Mouse (Mus musculus) intestine, embryonic 16.5 days (tissue): ENCODE data around the gene Zfp248. TPM values are rescaled to one million over a fixed set of nuclear protein-coding genes. Genes with fewer than 3 reads are reported as not detected.

ENCODE experiments used
- ATAC-seq: fragments of 200-750 bp; cut with Nextera tagmentation; 2 replicates; pipeline ENCODE4 v1.8.0; 2017; ENCODE audit warnings: moderate TSS enrichment, moderate library complexity
- H3K27ac ChIP-seq: fragments of 300-500 bp; sonication (generic); 2 replicates; pipeline ENCODE4 v1.5.1; 2014; ENCODE audit warnings: mild to moderate bottlenecking, low read length
- H3K27me3 ChIP-seq: fragments of 300-500 bp; sonication (generic); replicated peaks from 2 replicates; pipeline ENCODE4 v1.6.1; 2014; ENCODE audit warnings: low read length, control low read depth, mixed read lengths; ENCODE audit not compliant: control insufficient read depth, insufficient read depth
- H3K36me3 ChIP-seq: fragments of 300-500 bp; sonication (generic); 2 replicates; pipeline ENCODE4 v1.6.1; 2014; ENCODE audit warnings: low read length, control low read depth; ENCODE audit not compliant: control insufficient read depth, insufficient read depth
- H3K4me1 ChIP-seq: fragments of 300-500 bp; sonication (generic); 2 replicates; pipeline ENCODE4 v1.6.1; 2014; ENCODE audit warnings: low read length, control low read depth, mixed read lengths; ENCODE audit not compliant: control insufficient read depth, insufficient read depth
- H3K4me2 ChIP-seq: fragments of 300-500 bp; sonication (generic); 2 replicates; pipeline ENCODE4 v1.6.1; 2014; ENCODE audit warnings: low read depth, low read length, control low read depth
- H3K4me3 ChIP-seq: fragments of 300-500 bp; sonication (generic); 2 replicates; pipeline ENCODE4 v1.5.1; 2014; ENCODE audit warnings: mild to moderate bottlenecking, low read length
- H3K9ac ChIP-seq: fragments of 300-500 bp; sonication (generic); 2 replicates; pipeline ENCODE4 v1.6.1; 2014; ENCODE audit warnings: low read depth, low read length
- H3K9me3 ChIP-seq: fragments of 300-500 bp; sonication (generic); 2 replicates; pipeline ENCODE4 v1.6.1; 2016; ENCODE audit warnings: low read length, control low read depth; ENCODE audit not compliant: control insufficient read depth
- WGBS: fragments of 180-500 bp; shearing (Covaris S2); extraction: QIAGEN DNeasy Blood & Tissue Kit; methylation state at CpG from one replicate; pipeline ENCODE4 v1.1.7; 2014; 5-methylcytosine and 5-hydroxymethylcytosine counted together
- polyA plus RNA-seq: library from polyadenylated mRNA; unstranded; fragments of >200 nt; fragmentation: Nextera tagmentation; extraction: Ambion mirVana; gene quantifications from 2 replicates; pipeline ENCODE4 v1.2.1, GENCODE M21; 2015

The Zfp248 gene
- polyA plus RNA-seq: 3.8 TPM in 2 replicates

DNA sequence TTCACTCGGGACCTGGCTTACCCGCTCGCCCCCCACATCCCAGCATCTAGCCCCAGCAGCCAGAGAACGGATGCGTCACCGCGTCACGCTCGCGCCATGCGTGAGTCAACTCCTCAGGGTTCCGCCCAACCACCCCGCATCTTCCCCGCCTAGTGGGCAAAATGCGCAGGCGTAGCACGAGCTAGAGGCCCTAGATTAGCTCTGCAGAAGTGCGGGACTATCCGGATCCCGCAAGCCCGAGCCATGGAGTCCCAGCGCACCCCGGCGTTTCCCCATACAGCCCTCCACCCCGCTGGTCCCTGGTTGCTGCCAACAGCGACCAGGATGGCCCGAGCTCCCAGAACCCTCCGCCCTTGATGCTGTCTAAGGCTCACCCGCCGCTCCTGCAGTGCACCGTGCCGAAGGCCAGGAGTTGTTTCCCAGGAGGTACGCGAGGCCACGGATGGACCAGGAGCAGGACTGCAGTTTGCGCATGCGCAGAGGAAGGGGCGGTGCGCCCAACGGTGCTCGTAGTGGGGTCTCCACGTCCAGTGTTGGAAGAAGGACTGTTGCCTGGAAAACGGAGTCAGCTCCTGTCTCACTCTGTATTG is at the start of gene Zfp248:
Gene Zfp248, minus strand, starts transcription at position 487 of the 590 bp plus-strand sequence.
- Histone ChIP-seq H3K9ac (peak within 1 kb of the TSS; percentile 86), H3K27ac (peak within 1 kb of the TSS; percentile 86), H3K9me3 (no peaks in the 10 kb centered on the region), H3K27me3 (no peaks in the 10 kb centered on the region), H3K36me3 (no peaks in the 10 kb centered on the region), H3K4me3 (peak within 1 kb of the TSS; percentile 72), H3K4me2 (peak within 1 kb of the TSS; percentile 79), H3K4me1 (peaks cover 8% of the 10 kb centered on the region; the same call in 1 of the 2 replicates)
- ATAC-seq: peak; percentile 96
- under 1% methylated on average over 43 of the region's 43 CpGs for WGBS

DNA sequence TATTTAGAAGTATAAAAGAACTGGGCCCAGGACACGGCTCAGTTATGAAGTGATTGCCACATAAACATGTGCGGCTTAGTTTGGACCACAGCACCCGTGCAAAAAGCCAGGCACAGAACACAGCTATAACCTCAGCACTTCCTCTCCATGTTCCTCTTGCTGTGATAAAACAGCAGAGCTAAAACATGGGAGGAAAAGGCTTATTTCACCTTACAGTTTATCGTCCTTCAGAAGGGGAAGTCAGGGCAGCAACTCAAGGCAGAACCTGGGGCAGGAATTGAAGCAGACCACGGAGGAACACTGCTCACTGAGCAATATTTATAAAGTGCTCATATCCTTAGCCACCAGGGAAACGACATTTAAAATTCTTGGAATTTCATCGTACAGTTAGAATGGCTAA is 43.7 kb upstream of the Zfp248 start:
- Histone ChIP-seq H3K9ac (no peak overlapping the region), H3K4me1 (no peaks in the 10 kb centered on the region), H3K4me3 (no peak overlapping the region), H3K9me3 (no peaks in the 10 kb centered on the region; the same call in 1 of the 2 replicates), H3K27me3 (no peaks in the 10 kb centered on the region), H3K4me2 (no peak overlapping the region), H3K36me3 (no peaks in the 10 kb centered on the region), H3K27ac (no peak overlapping the region)
- 86% methylated on average over 7 of the region's 7 CpGs for WGBS
- no peak for ATAC-seq

- Histone ChIP-seq H3K9ac (no peak overlapping the region), H3K4me1 (peaks cover 3% of the 10 kb centered on the region; the same call in 1 of the 2 replicates), H3K4me3 (no peak overlapping the region), H3K9me3 (no peaks in the 10 kb centered on the region), H3K27me3 (no peaks in the 10 kb centered on the region), H3K27ac (no peak overlapping the region), H3K4me2 (no peak overlapping the region), H3K36me3 (no peaks in the 10 kb centered on the region)
- 81% methylated on average over 1 of the region's 1 CpGs for WGBS
- no peak for ATAC-seq
Observed at GRCm38 (mm10) chr6:118482125-118482524, 26.8 kb upstream of the Zfp248 start.

GRCm38 (mm10) chr6:118478957-118479708 is 23.8 kb upstream of the Zfp248 start, which contains the start of gene Zfp9:
TSS of gene Zfp9 (minus strand) at chr6:118479320.
- ATAC-seq: peak; percentile 94
- H3K4me3 ChIP-seq: peak within 1 kb of the TSS; percentile 64
- H3K9me3 ChIP-seq: no peaks in the 10 kb centered on the region
- no peaks in the 10 kb centered on the region for H3K27me3 ChIP-seq
- no peaks in the 10 kb centered on the region for H3K36me3 ChIP-seq
- peak within 1 kb of the TSS; percentile 86 for H3K27ac ChIP-seq
- H3K4me1 ChIP-seq: peaks cover 5% of the 10 kb centered on the region; the same call in 1 of the 2 replicates
- H3K4me2 ChIP-seq: peak within 1 kb of the TSS; percentile 84
- under 1% methylated on average over 45 of the region's 57 CpGs for WGBS
- H3K9ac ChIP-seq: peak within 1 kb of the TSS; percentile 79

DNA sequence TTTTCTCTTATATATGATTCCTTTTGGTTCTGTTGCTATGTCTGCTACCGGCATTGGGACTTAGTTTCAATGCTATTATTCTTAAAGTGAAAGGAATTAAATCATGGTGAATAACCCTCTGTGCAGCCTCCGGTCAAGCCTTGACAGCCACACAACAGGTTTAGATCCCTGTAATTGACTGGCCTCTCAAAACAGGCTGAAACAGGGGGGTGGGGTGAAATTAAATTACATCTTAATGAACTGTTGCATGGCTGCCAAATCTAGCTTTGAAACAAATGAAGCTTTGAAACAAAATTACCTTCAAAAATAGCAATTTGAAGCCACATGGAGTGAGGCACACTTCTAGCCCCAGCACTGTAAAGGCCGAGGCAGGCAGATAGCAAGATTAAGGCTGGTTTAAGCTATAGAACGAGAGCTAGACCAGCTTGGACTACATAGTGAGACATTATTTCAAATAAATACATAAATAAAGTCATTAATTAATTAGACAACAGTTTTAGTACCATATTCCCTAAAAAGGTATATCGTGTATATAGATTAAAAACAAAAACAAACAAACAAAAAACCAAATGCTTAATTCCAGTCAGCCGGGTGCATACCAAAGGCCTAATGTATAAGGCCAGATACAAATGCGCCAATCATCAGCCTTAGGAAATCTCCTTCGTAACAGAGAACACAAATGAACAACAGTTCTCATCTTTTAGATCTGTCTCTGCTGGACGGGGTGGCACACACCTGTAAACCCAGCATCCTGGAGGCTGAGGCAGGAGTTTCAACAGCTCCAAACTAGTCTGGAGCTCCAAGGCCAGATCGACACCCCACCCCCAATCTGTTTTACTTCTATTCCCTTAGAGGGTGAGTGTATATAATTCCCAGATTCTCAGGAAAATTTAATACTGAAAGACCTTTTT is 22.8 kb upstream of the Zfp248 start:
- peak overlapping the region; percentile 64 for H3K4me3 ChIP-seq
- peak overlapping the region; percentile 56; the same call in 1 of the 2 replicates for H3K27ac ChIP-seq
- no peaks in the 10 kb centered on the region for H3K27me3 ChIP-seq
- H3K4me1 ChIP-seq: peaks cover 5% of the 10 kb centered on the region; the same call in 1 of the 2 replicates
- peak; percentile 18; the same call in 1 of the 2 replicates for ATAC-seq
- peak overlapping the region; percentile 79 for H3K9ac ChIP-seq
- H3K9me3 ChIP-seq: no peaks in the 10 kb centered on the region
- peak overlapping the region; percentile 84 for H3K4me2 ChIP-seq
- WGBS: 36% methylated on average over 10 of the region's 10 CpGs
- no peaks in the 10 kb centered on the region for H3K36me3 ChIP-seq

DNA sequence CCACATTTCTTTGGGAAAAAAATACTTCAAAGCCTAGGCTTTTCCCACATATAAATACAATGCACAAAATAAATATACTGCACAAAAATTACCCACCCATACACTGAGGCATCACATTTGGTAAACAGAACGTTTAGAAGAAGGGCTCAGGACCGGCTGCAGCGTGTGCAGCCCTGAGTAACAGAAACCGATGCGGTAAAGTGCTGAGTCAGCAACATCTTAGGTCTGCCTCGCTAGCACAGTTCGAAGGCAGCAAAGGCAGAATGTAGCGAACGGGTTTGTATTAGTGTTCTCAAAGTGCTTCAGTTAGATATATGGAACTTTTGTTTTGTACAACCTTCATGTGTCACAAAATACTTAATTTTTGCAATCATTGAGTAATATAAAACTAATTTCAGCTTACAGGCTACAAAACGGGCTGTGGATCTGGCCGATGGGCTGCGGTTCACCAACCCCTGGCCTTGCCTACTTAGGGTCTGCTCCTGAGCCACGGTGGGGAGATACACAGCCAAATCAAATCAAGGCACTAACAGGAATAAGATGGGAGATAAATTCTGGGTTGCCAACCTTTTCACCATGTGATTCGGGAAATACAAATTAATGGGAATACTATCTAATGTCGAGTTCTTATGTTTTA is 6.9 kb upstream of the Zfp248 start:
- H3K27ac ChIP-seq: no peak overlapping the region
- H3K4me3 ChIP-seq: no peak overlapping the region
- H3K4me2 ChIP-seq: no peak overlapping the region
- no peaks in the 10 kb centered on the region for H3K36me3 ChIP-seq
- no peaks in the 10 kb centered on the region for H3K9me3 ChIP-seq
- no peak for ATAC-seq
- H3K9ac ChIP-seq: no peak overlapping the region
- no peaks in the 10 kb centered on the region for H3K4me1 ChIP-seq
- H3K27me3 ChIP-seq: no peaks in the 10 kb centered on the region
- 84% methylated on average over 15 of the region's 15 CpGs for WGBS

- H3K27me3 ChIP-seq: no peaks in the 10 kb centered on the region
- no peak overlapping the region for H3K27ac ChIP-seq
- H3K4me3 ChIP-seq: no peak overlapping the region
- H3K9me3 ChIP-seq: no peaks in the 10 kb centered on the region
- WGBS: 90% methylated on average over 1 of the region's 1 CpGs
- ATAC-seq: no peak
- H3K9ac ChIP-seq: no peak overlapping the region
- H3K4me2 ChIP-seq: no peak overlapping the region
- peaks cover 8% of the 10 kb centered on the region; the same call in 1 of the 2 replicates for H3K4me1 ChIP-seq
- no peaks in the 10 kb centered on the region for H3K36me3 ChIP-seq
Observed at GRCm38 (mm10) chr6:118457726-118458125, 2.4 kb upstream of the Zfp248 start.

- WGBS: 31% methylated on average over 8 of the region's 8 CpGs
- Histone ChIP-seq H3K9me3 (no peaks in the 10 kb centered on the region), H3K4me1 (peaks cover 8% of the 10 kb centered on the region; the same call in 1 of the 2 replicates), H3K36me3 (no peaks in the 10 kb centered on the region), H3K27me3 (no peaks in the 10 kb centered on the region), H3K9ac (peak overlapping the region; percentile 86; the same call in 1 of the 2 replicates), H3K27ac (no peak overlapping the region), H3K4me2 (peak overlapping the region; percentile 79), H3K4me3 (peak overlapping the region; percentile 72)
- peak; percentile 4; the same call in 1 of the 2 replicates for ATAC-seq
Observed at GRCm38 (mm10) chr6:118454452-118454851, 876 bp downstream of the Zfp248 start.
